Mouse (Mus musculus) embryonic facial prominence, embryonic 14.5 days (tissue): ENCODE measurements around the gene Ephb1. TPM values are rescaled to one million over a fixed set of nuclear protein-coding genes. Genes with fewer than 3 reads are reported as not detected.

Source experiments
- ATAC-seq: fragments of 200-750 bp; cut with Nextera tagmentation; 2 replicates; pipeline ENCODE4 v1.8.0; 2017; ENCODE audit warnings: low read depth, moderate number of reproducible peaks, moderate TSS enrichment
- DNase-seq: peaks from one replicate; pipeline ENCODE4 v3.0.0-alpha.2; 2015; ENCODE audit warnings: low spot score
- H3K27ac ChIP-seq: fragments of 300-500 bp; sonication (generic); replicated peaks from 2 replicates; pipeline ENCODE4 v1.5.1; 2014; ENCODE audit warnings: low read depth, mild to moderate bottlenecking, low read length, moderate library complexity
- H3K27me3 ChIP-seq: fragments of 300-500 bp; sonication (generic); replicated peaks from 2 replicates; pipeline ENCODE4 v1.6.1; 2014; ENCODE audit warnings: low read length; ENCODE audit not compliant: control insufficient read depth, insufficient read depth
- H3K36me3 ChIP-seq: fragments of 300-500 bp; sonication (generic); 2 replicates; pipeline ENCODE4 v1.6.1; 2014; ENCODE audit warnings: low read length, mixed read lengths; ENCODE audit not compliant: control insufficient read depth, insufficient read depth
- H3K4me1 ChIP-seq: fragments of 300-500 bp; sonication (generic); 2 replicates; pipeline ENCODE4 v1.6.1; 2014; ENCODE audit warnings: antibody characterized with exemption, low read length; ENCODE audit not compliant: control insufficient read depth, insufficient read depth
- H3K4me2 ChIP-seq: fragments of 300-500 bp; sonication (generic); 2 replicates; pipeline ENCODE4 v1.6.1; 2014; ENCODE audit warnings: low read depth, mild to moderate bottlenecking, low read length, moderate library complexity, mixed read lengths
- H3K4me3 ChIP-seq: fragments of 300-500 bp; sonication (generic); 2 replicates; pipeline ENCODE4 v1.5.1; 2014; ENCODE audit warnings: low read depth, mild to moderate bottlenecking, low read length
- H3K9ac ChIP-seq: fragments of 300-500 bp; sonication (generic); 2 replicates; pipeline ENCODE4 v1.6.1; 2014; ENCODE audit warnings: low read depth, mild to moderate bottlenecking, low read length, moderate library complexity, mixed read lengths
- H3K9me3 ChIP-seq: fragments of 300-500 bp; sonication (generic); 2 replicates; pipeline ENCODE4 v1.6.1; 2016; ENCODE audit warnings: low read length; ENCODE audit not compliant: control insufficient read depth
- WGBS: fragments of 180-500 bp; shearing (Covaris S2); extraction: QIAGEN DNeasy Blood & Tissue Kit; methylation state at CpG from one replicate; pipeline ENCODE4 v1.1.7; 2014; 5-methylcytosine and 5-hydroxymethylcytosine counted together
- polyA plus RNA-seq: library from polyadenylated mRNA; unstranded; fragments of >200 nt; fragmentation: Nextera tagmentation; extraction: Ambion mirVana; gene quantifications from 2 replicates; pipeline ENCODE4 v1.2.1, GENCODE M21; 2014

Ephb1 gene
- polyA plus RNA-seq, 1 experiment from 2014 or later: 3.9 TPM

- Histone ChIP-seq H3K4me3 (no peak overlapping the region), H3K36me3 (no peaks in the 10 kb centered on the region), H3K27me3 (no peaks in the 10 kb centered on the region), H3K9me3 (no peaks in the 10 kb centered on the region), H3K27ac (peak overlapping the region; percentile 30; the same call in 1 of the 2 replicates), H3K4me1 (peaks cover 7% of the 10 kb centered on the region; the same call in 1 of the 2 replicates), H3K9ac (no peak overlapping the region), H3K4me2 (no peak overlapping the region)
- WGBS: 47% methylated on average over 10 of the region's 10 CpGs
- DNase-seq: peak; percentile 55
- peak; percentile 51 for ATAC-seq
Measured at GRCm38 (mm10) chr9:102181810-102182490, 172.5 kb downstream of the Ephb1 start.

- Histone ChIP-seq H3K27ac (peak overlapping the region; percentile 10; the same call in 1 of the 2 replicates), H3K27me3 (no peaks in the 10 kb centered on the region), H3K36me3 (no peaks in the 10 kb centered on the region), H3K4me3 (no peak overlapping the region), H3K9ac (no peak overlapping the region), H3K4me1 (peaks cover 7% of the 10 kb centered on the region; the same call in 1 of the 2 replicates), H3K9me3 (no peaks in the 10 kb centered on the region), H3K4me2 (no peak overlapping the region)
- WGBS: 46% methylated on average over 3 of the region's 3 CpGs
- DNase-seq (peak; percentile 16), ATAC-seq (peak; percentile 10; the same call in 1 of the 2 replicates)
Measured at GRCm38 (mm10) chr9:102181276-102181675, 173.2 kb downstream of the Ephb1 start.

- 40% methylated on average over 2 of the region's 2 CpGs for WGBS
- no peaks in the 10 kb centered on the region for H3K27me3 ChIP-seq
- no peak overlapping the region for H3K27ac ChIP-seq
- H3K9ac ChIP-seq: no peak overlapping the region
- H3K4me3 ChIP-seq: no peak overlapping the region
- DNase-seq (peak; percentile 61), ATAC-seq (peak; percentile 74; the same call in 1 of the 2 replicates)
- no peaks in the 10 kb centered on the region for H3K36me3 ChIP-seq
- H3K9me3 ChIP-seq: no peaks in the 10 kb centered on the region
- H3K4me2 ChIP-seq: no peak overlapping the region
- H3K4me1 ChIP-seq: peaks cover 7% of the 10 kb centered on the region; the same call in 1 of the 2 replicates
Measured at GRCm38 (mm10) chr9:102180486-102180885, 174.0 kb downstream of the Ephb1 start.

- Histone ChIP-seq H3K4me1 (peaks cover 7% of the 10 kb centered on the region; the same call in 1 of the 2 replicates), H3K9ac (no peak overlapping the region), H3K36me3 (no peaks in the 10 kb centered on the region), H3K4me3 (no peak overlapping the region), H3K4me2 (no peak overlapping the region), H3K27ac (no peak overlapping the region), H3K9me3 (no peaks in the 10 kb centered on the region), H3K27me3 (no peaks in the 10 kb centered on the region)
- ATAC-seq (peak; percentile 67; the same call in 1 of the 2 replicates), DNase-seq (peak; percentile 12)
- 70% methylated on average over 2 of the region's 2 CpGs for WGBS
Measured at GRCm38 (mm10) chr9:102180070-102180469, 174.4 kb downstream of the Ephb1 start.

GRCm38 (mm10) chr9:102169706-102170105 is 184.8 kb downstream of the Ephb1 start:
- H3K9me3 ChIP-seq: no peaks in the 10 kb centered on the region
- no peak overlapping the region for H3K4me2 ChIP-seq
- no peak overlapping the region for H3K27ac ChIP-seq
- H3K4me3 ChIP-seq: no peak overlapping the region
- H3K27me3 ChIP-seq: no peaks in the 10 kb centered on the region
- no peaks in the 10 kb centered on the region for H3K4me1 ChIP-seq
- WGBS: 68% methylated on average over 7 of the region's 7 CpGs
- H3K36me3 ChIP-seq: no peaks in the 10 kb centered on the region
- H3K9ac ChIP-seq: no peak overlapping the region
- no peak for DNase-seq
- ATAC-seq: no peak

GRCm38 (mm10) chr9:102155876-102156275 is 198.6 kb downstream of the Ephb1 start:
- WGBS: 76% methylated on average over 3 of the region's 3 CpGs
- Histone ChIP-seq H3K36me3 (no peaks in the 10 kb centered on the region), H3K4me2 (no peak overlapping the region), H3K4me1 (no peaks in the 10 kb centered on the region), H3K9me3 (no peaks in the 10 kb centered on the region), H3K27me3 (no peaks in the 10 kb centered on the region), H3K4me3 (no peak overlapping the region), H3K9ac (no peak overlapping the region), H3K27ac (no peak overlapping the region)
- ATAC-seq (no peak), DNase-seq (no peak)

GRCm38 (mm10) chr9:102139181-102139580 is 215.3 kb downstream of the Ephb1 start:
- Histone ChIP-seq H3K36me3 (no peaks in the 10 kb centered on the region), H3K4me2 (no peak overlapping the region), H3K9me3 (no peaks in the 10 kb centered on the region), H3K27ac (no peak overlapping the region), H3K4me1 (no peaks in the 10 kb centered on the region), H3K27me3 (no peaks in the 10 kb centered on the region), H3K4me3 (no peak overlapping the region), H3K9ac (no peak overlapping the region)
- ATAC-seq (no peak), DNase-seq (no peak)
- 92% methylated on average over 4 of the region's 4 CpGs for WGBS

GRCm38 (mm10) chr9:102138671-102139070 is 215.8 kb downstream of the Ephb1 start:
- H3K4me1 ChIP-seq: no peaks in the 10 kb centered on the region
- no peaks in the 10 kb centered on the region for H3K9me3 ChIP-seq
- no peak overlapping the region for H3K4me3 ChIP-seq
- H3K36me3 ChIP-seq: no peaks in the 10 kb centered on the region
- no peak overlapping the region for H3K9ac ChIP-seq
- 78% methylated on average over 7 of the region's 7 CpGs for WGBS
- H3K27me3 ChIP-seq: no peaks in the 10 kb centered on the region
- no peak overlapping the region for H3K4me2 ChIP-seq
- ATAC-seq (no peak), DNase-seq (no peak)
- no peak overlapping the region for H3K27ac ChIP-seq

GRCm38 (mm10) chr9:102138187-102138586 is 216.3 kb downstream of the Ephb1 start:
- Histone ChIP-seq H3K9ac (no peak overlapping the region), H3K4me3 (no peak overlapping the region), H3K4me2 (no peak overlapping the region), H3K4me1 (no peaks in the 10 kb centered on the region), H3K27ac (no peak overlapping the region), H3K9me3 (no peaks in the 10 kb centered on the region), H3K36me3 (no peaks in the 10 kb centered on the region), H3K27me3 (no peaks in the 10 kb centered on the region)
- no peak for DNase-seq
- ATAC-seq: no peak
